Mouse (Mus musculus) urinary bladder, adult 2 months (tissue): ENCODE measurements around the gene Zfp57. TPM values are rescaled to one million over a fixed set of nuclear protein-coding genes. Genes with fewer than 3 reads are reported as not detected.

ENCODE experiments used
- DNase-seq: peaks from one replicate; pipeline ENCODE4 v3.0.0; 2022; ENCODE audit warnings: low spot score
- polyA plus RNA-seq: library from polyadenylated mRNA; depleted of rRNA; stranded (reverse); fragments of >200 nt; gene quantifications from 2 replicates; pipeline ENCODE4 v1.2.3, GENCODE M21; 2012; rRNA removed

Zfp57 gene
- polyA plus RNA-seq, 1 experiment: 32.3 TPM

GRCm38 (mm10) chr17:37045611-37046311, 44.8 kb downstream of the Zfp57 start, which contains the start of gene Gabbr1:
Gene Gabbr1 (plus strand): TSS chr17:37045966.
- no peak for DNase-seq

- peak; percentile 76 for DNase-seq
Measured at GRCm38 (mm10) chr17:37046312-37047112, 45.5 kb downstream of the Zfp57 start.

GRCm38 (mm10) chr17:37047332-37047976, 46.5 kb downstream of the Zfp57 start:
- DNase-seq: no peak

GRCm38 (mm10) chr17:37047981-37048380, 47.0 kb downstream of the Zfp57 start:
- no peak for DNase-seq

- no peak for DNase-seq
Measured at GRCm38 (mm10) chr17:37048383-37048782, 47.4 kb downstream of the Zfp57 start.

GRCm38 (mm10) chr17:37049570-37050310, 48.8 kb downstream of the Zfp57 start:
- DNase-seq: peak; percentile 61

GRCm38 (mm10) chr17:37050399-37050798, 49.4 kb downstream of the Zfp57 start:
- DNase-seq: peak; percentile 53

- DNase-seq: no peak
Measured at GRCm38 (mm10) chr17:37050876-37051275, 49.9 kb downstream of the Zfp57 start.

GRCm38 (mm10) chr17:37051745-37052144, 50.8 kb downstream of the Zfp57 start:
- no peak for DNase-seq

- DNase-seq: no peak
Measured at GRCm38 (mm10) chr17:37056957-37057356, 56.0 kb downstream of the Zfp57 start.

Other genes starting within 250 kb of the Zfp57 start
- not detected in 2 replicates for gene H2-M10.5, start 228.3 kb upstream of the Zfp57 start, polyA plus RNA-seq
- gene H2-M10.6, start 189.0 kb upstream of the Zfp57 start, polyA plus RNA-seq: not detected in 2 replicates
- gene Trim26, start 164.0 kb upstream of the Zfp57 start, polyA plus RNA-seq: 39.4 and 47.1 TPM in 2 replicates
- gene Trim15, start 134.0 kb upstream of the Zfp57 start, polyA plus RNA-seq: 0.03 TPM in 1 of 2 replicates, not detected in the other
- gene Trim10, start 131.6 kb upstream of the Zfp57 start, polyA plus RNA-seq: 0.07 TPM in 2 replicates
- 0.15 and 0.41 TPM in 2 replicates for gene Trim40, start 111.0 kb upstream of the Zfp57 start, polyA plus RNA-seq
- gene Trim31, start 103.0 kb upstream of the Zfp57 start, polyA plus RNA-seq: not detected in 2 replicates
- 8.9 and 11.0 TPM in 2 replicates for gene Rnf39, start 58.2 kb upstream of the Zfp57 start, polyA plus RNA-seq
- gene Ppp1r11, start 49.4 kb upstream of the Zfp57 start, polyA plus RNA-seq: 114 and 122 TPM in 2 replicates
- gene Znrd1, start 42.6 kb upstream of the Zfp57 start, polyA plus RNA-seq: 38.3 and 39.6 TPM in 2 replicates
- 15.9 and 17.0 TPM in 2 replicates for gene Znrd1as, start 42.6 kb upstream of the Zfp57 start, polyA plus RNA-seq
- 0.30 and 0.56 TPM in 2 replicates for gene 2410137M14Rik, start 19.9 kb upstream of the Zfp57 start, polyA plus RNA-seq
- 3.0 and 3.8 TPM in 2 replicates for gene H2-M5, start 11.6 kb upstream of the Zfp57 start, polyA plus RNA-seq
- 0.11 and 0.18 TPM in 2 replicates for gene Mog, start 22.2 kb downstream of the Zfp57 start, polyA plus RNA-seq
- 72.1 and 81.4 TPM in 2 replicates for gene Gabbr1, start 44.8 kb downstream of the Zfp57 start, polyA plus RNA-seq
- not detected in 2 replicates for gene Olfr90, start 87.3 kb downstream of the Zfp57 start, polyA plus RNA-seq
- not detected in 2 replicates for gene Olfr91, start 97.1 kb downstream of the Zfp57 start, polyA plus RNA-seq
- not detected in 2 replicates for gene Olfr92, start 118.9 kb downstream of the Zfp57 start, polyA plus RNA-seq
- gene Olfr93, start 160.3 kb downstream of the Zfp57 start, polyA plus RNA-seq: not detected in 2 replicates
- gene Ubd, start 192.7 kb downstream of the Zfp57 start, polyA plus RNA-seq: 0.52 and 1.0 TPM in 2 replicates
- not detected in 2 replicates for gene Olfr94, start 199.8 kb downstream of the Zfp57 start, polyA plus RNA-seq
- not detected in 2 replicates for gene Olfr95, start 212.0 kb downstream of the Zfp57 start, polyA plus RNA-seq
- not detected in 2 replicates for gene Olfr96, start 219.0 kb downstream of the Zfp57 start, polyA plus RNA-seq
- not detected in 2 replicates for gene Olfr97, start 236.2 kb downstream of the Zfp57 start, polyA plus RNA-seq